Mouse (Mus musculus): ENCODE measurements around the gene H2afz. TPM values are rescaled to one million over a fixed set of nuclear protein-coding genes. Genes with fewer than 3 reads are reported as not detected.

The H2afz gene
- polyA plus RNA-seq, 1 experiment = 565 TPM

Other genes starting within 250 kb of the H2afz start
- 2.6 and 2.8 TPM in 2 replicates for gene Ddit4l, start 242.9 kb upstream of the H2afz start, polyA plus RNA-seq (2012; rRNA removed)
- gene Gm21962, start 193.0 kb upstream of the H2afz start, polyA plus RNA-seq (2012; rRNA removed) = not detected in 2 replicates
- gene Dnajb14, start 3.2 kb downstream of the H2afz start, polyA plus RNA-seq (2012; rRNA removed) = 7.9 and 8.8 TPM in 2 replicates
- 81.4 and 102 TPM in 2 replicates for gene Lamtor3, start 54.0 kb downstream of the H2afz start, polyA plus RNA-seq (2012; rRNA removed)
- gene Dapp1, start 117.1 kb downstream of the H2afz start, polyA plus RNA-seq (2012; rRNA removed) = 16.0 and 16.5 TPM in 2 replicates
- 0.03 and 0.10 TPM in 2 replicates for gene 1110002E22Rik, start 200.6 kb downstream of the H2afz start, polyA plus RNA-seq (2012; rRNA removed)
- 0.04 and 0.10 TPM in 2 replicates for gene Gm5105, start 202.9 kb downstream of the H2afz start, polyA plus RNA-seq (2012; rRNA removed)